Mouse (Mus musculus): ENCODE measurements at regions not wholly inside any gene's neighbourhood (a gene's known extent, or its start where the extent isn't known, plus 50 kb on each side); places are given as distances from the start of the nearest gene placed in this dataset.
"Not testable (repeated sequence)": the region's sequence is repeated elsewhere in the genome, so short reads cannot be mapped to it uniquely, and the experiment has no call there.

DNA sequence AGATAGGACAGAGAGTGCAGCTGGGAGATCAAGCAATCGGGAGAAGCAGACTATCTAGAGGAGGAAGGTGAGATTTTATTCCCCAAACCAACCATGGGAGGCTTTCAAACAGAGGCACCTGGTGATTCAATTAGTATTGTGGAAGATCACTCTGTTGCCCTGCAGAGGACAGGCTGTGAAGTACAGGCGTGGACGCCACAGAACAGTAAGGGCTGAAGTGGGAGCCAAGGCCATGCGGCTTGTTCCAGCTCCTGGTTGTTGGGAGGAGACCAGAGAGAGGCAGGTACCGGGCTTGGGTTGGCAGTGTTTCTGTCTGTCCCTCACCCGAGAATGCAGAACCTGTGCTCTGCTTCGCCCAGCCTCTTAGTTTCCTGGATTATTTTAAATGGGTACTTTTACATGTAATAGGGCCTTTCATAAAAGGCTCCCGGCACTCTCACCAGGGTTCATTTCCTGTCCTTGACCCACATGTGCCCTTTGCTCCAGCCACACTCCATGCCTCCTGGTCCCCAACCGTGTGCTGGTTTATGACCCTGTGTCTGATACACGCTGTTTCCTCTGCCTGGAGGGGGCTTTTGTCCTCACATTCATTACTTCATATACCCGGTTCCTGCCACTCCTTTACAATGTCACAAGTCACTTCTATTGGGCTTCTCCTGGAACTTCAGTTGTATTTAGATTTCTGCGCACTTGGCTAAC is 58.3 kb downstream of the Vcpkmt start:
- no peak for DNase-seq

DNA sequence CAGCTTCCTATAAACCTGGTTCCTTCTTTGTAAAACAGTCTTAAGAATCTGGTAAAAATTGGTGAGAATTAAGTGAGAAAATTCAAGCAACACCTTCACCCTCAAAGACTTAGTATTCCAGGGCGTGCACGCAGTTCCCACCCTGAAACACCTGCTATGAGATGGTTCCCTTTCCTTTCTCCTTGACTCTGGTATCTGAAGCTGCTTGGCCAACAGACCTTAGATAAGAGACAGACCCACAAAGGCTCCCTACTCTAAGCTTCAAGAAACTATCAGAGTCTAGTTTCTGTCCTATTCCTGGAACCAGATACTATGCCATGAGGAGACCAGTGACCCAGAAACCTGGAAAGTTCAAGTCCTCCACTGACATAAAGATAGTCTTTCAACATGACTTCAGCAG is 63.0 kb downstream of the Vcpkmt start:
- DNase-seq, result no peak

- no peak for DNase-seq
These were observed 63.8 kb downstream of the Vcpkmt start for GRCm38 (mm10) chr12:69519028-69519427.

- no peak for DNase-seq
These were observed 65.2 kb downstream of the Vcpkmt start for GRCm38 (mm10) chr12:69517616-69518015.

- DNase-seq, result no peak
These were observed 66.4 kb downstream of the Vcpkmt start for GRCm38 (mm10) chr12:69516314-69516916.

GRCm38 (mm10) chr12:69515850-69516249 is 67.0 kb downstream of the Vcpkmt start:
- no peak for DNase-seq

DNA sequence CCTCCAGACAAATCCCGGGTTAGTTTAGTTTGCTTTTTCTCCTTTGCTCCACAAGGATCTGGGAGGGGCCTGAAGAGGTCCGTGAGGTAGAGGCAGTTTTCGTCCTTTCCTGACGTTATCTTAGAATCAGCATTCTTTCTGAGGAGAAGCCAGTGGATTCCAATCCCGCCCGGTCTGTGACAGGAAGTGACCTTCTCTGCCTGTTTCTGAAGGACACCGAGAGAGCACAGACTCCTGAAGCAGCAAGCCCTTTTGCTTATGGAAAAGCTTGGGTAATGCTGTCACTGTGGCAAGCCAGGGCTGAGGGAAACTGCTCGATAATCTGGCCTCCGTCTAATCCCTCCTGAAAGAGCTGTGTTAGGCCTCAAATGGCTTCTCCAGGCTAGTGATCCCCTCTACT is 67.7 kb downstream of the Vcpkmt start:
- DNase-seq, result peak; percentile 53 to 58

GRCm38 (mm10) chr12:69513166-69513565 is 69.7 kb downstream of the Vcpkmt start:
- peak; percentile 16 to 37 for DNase-seq

DNA sequence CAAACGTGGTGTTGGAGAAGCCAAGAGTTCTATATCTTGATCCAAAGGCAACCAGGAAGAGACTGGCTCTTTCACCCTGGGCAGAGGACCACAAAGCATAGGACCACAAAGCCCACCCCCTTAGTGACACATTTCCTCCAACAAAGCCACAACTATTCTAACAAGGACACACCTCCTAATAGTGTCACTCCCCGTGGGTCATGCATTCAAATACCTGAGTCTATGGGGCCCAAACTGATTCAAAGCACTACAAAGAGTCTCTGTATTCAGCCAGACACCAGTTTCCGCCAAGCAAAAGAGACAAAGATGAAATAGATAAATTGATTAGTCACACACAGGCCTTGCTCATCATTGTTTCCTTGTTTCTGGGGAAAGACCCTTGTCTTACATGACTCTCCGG is 72.1 kb downstream of the Vcpkmt start:
- no peak for DNase-seq

DNA sequence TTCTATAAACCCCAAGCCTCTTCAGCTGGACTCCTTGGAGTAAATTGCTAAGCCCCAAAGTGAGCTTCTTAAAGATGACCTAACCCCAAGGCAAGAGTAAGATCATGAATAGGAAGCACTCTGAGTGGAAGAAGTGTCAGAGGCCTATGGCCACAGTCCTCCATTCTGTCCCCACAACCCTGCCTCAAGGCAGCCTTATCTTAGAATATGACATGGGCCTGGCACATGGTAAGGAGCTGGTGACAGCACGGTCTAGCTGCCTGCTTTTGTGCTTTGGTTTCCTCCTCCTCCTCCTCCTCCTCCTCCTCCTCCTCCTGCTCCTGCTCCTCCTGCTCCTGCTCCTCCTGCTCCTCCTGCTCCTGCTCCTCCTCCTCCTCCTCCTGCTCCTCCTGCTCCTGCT is 73.6 kb downstream of the Vcpkmt start:
- not testable (repeated sequence) for DNase-seq

DNA sequence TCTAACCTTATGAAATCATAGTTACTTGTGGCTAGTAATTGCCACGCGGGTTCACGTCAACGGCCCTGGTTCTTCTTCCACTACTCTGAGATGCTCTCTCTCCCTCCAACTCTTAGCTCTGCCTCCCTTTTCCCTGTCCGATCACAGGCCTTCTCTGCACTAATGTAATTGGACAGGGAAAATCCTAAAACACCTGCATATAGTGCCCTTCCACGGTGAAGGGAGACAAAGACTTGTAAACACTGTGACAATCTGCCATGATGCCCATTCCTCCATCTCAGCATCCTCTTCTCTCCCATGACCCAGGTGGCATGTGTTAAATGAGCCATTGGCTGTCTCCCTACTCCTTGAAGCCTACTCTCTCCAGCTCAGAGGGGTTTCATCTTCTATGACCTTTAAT is 74.9 kb downstream of the Vcpkmt start:
- DNase-seq, result no peak

DNA sequence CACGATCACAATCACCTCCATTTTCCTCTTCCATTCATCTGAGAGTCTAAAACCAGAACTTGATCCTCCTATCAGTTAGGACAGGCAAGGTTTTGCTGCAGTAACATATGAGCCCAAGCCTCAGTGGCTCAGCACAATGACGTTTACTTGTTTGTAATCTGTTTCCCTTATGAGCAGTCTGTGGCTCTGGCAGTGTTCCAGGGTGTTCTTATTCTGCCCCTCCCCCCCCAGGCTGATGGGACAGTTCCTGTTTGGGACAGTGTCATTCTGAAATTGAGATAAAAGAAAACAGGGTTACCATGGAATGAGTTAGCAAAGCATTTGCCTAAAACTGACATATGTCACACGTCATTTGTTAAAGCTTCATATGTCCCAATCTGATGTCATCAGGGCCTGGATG is 75.5 kb downstream of the Vcpkmt start:
- DNase-seq, result no peak

DNA sequence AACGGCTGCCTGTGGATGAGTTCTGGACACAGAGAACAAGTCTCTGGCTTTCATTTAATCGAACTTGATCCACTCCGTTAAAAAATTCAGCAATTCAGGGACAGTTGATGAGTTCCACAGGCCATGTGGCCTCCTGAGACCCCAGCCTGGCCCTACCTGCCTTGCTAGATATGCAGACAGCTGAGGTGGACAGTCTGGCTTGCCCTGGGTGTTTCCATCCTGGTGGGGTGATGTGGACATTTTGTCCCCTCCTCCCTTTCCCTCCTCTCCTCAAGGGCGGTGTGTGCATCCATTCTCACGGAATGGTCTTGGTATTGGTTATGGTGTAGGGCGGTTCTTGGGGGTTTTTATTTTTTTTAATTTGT is 80.1 kb downstream of the Vcpkmt start:
- no peak for DNase-seq

GRCm38 (mm10) chr12:69501783-69502705 is 80.8 kb downstream of the Vcpkmt start:
- peak; percentile 85 to 89 for DNase-seq

DNA sequence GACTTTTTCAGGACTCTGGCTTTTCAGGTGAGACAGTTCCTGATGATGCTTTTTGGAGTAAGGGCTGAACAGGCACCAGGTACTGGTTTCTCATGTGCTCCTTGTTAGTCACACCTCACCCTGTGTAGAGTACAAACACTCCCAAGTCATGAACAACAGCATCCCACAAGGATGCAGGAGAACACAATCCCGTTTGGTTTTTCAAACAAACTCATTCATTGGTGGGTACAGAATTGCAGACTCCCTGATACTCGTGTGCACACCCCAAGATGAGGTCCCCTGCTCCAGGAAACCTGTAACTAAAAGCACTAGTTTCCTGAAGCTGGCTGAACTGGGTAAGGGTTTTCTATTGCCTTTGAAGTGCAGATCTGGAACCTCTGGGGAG is 81.5 kb downstream of the Vcpkmt start:
- no peak for DNase-seq

DNA sequence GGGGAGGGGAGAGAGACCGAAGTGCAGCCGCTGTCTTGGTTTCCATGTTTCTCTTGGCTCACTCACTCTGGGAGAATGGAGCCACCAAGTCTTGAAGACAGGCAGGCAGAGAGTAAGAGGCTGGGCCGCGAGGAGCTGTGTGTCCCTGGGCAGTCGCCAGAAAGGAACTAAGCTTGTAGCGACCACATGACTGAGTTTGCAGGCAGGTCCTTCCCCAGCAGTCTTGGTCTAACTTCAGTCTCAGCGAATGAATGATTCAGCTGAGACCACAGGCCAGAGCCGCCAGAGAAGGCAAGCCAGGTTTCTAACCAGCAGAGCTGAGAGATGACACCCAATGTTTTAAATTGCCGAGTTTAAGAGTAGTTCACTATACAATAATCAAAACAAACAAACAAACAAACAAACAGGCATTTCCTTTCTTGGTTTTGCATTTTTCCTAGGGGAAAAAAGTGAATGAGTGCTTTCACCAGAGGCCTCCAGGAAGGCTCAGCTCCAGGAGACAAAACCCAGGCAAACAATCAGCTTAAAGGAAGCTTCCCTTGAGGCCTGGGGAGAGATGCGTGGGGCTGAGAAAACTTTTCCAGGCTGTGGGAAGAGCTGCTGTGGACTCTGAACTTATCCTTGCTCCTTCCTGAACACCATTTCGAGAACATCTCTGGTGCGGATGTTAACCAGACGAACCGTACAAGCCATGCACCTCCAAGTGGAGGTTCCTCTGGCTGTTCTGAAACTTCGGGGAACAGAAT is 82.1 kb downstream of the Vcpkmt start:
- peak; percentile 30 to 57 for DNase-seq

DNA sequence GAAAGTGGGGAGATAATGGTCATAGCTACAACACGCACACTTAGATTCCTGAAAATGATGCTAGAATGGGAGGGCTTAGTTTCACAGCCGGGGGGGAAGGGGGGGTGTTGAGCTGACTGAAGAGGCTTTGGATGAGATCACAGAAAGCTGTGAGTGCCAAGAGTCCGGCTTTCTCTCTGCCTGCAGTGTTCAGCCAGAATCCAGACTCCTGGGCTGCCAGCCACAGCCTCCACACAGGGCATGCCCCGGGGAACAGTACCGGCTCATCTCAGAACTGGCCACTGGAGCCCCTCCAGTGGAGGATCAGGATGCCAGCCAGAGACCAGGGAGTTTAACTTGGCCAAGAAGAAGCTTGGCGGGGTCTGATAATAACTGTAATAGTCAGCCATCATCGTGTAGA is 85.7 kb downstream of the Vcpkmt start:
- DNase-seq, result peak; percentile 21 to 63

GRCm38 (mm10) chr12:69496341-69496904 is 86.4 kb downstream of the Vcpkmt start:
- DNase-seq, result no peak

DNA sequence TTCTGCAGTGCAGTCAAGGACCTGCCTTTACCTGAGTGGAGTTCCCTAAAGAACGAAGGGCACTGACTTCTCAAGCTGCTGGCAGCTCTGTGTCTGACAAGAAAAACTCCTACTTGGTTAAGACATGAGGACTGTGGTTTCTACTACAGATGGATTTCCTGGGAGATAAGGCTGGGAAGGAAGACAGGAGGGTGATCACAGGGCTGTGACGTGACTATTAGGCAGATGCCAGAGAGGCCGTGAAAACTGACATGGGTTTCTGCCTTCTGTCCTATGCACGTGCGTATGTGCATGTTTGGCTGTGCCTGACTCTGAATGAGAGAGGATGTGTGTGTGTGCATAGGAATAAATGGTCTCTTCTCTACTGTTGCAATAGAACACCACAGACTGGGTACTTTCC is 87.1 kb downstream of the Vcpkmt start:
- DNase-seq, result no peak

- no peak for DNase-seq
These were observed 88.2 kb downstream of the Vcpkmt start for GRCm38 (mm10) chr12:69494648-69495047.

DNA sequence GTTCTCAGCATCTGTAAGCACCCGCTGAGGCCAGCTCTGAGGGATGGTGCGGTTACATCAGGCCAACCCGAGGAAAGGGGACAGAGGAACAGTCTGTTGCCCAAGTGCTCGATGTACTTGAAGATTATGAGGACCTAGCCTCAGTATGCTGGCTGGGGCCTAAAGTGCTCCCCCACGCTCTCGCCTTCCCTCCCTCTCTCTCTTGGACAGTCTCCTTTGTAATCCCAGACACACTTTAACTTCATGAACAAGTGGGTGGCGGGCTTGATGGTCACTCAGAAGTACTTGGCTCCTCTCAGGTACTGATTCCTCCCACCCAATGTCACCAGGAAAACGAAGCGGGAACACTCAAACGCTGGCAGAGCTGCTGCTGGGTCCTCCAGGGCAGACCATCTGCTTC is 93.1 kb downstream of the Vcpkmt start:
- no peak for DNase-seq

DNA sequence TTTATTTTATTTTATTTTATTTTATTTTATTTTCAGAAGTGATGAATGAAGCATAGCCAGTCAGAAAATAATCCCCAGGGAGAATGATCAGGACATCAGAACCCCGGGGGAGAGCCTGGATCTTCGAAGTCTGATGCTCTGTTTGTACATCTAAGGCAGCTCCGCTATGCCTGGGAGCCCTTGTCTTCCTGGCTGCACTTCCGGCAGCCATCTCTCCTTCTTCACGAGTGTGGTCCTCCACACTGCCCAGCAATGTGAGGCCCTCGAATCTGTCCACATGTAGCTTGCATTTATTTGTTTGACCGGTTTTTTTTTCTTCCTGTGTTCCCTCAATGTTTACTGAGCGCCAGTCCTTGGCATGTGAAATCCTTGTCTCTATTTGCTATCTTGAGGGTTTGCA is 95.9 kb downstream of the Vcpkmt start:
- DNase-seq, result no peak
